Mouse (Mus musculus): ENCODE measurements around the gene Adam3. TPM values are rescaled to one million over a fixed set of nuclear protein-coding genes. Genes with fewer than 3 reads are reported as not detected.

Gene Adam3
- 0.17 TPM for polyA plus RNA-seq (2015; fragmentation: Illumina TruSeq; extraction: RNeasy Lipid Tissue Mini Kit (QIAGEN cat#74804); ENCODE audit: insufficient read depth, low replicate concordance)

GRCm38 (mm10) chr8:24725630-24726029, at the start of gene Adam3:
Gene Adam3, minus strand, starts transcription at chr8:24725852.

Other genes starting within 250 kb of the Adam3 start
- gene Adam5, start 98.5 kb upstream of the Adam3 start, polyA plus RNA-seq (2015; fragmentation: Illumina TruSeq; extraction: RNeasy Lipid Tissue Mini Kit (QIAGEN cat#74804); ENCODE audit: insufficient read depth, low replicate concordance), result 0.90 TPM